Mouse (Mus musculus) liver, embryonic 11.5 days (tissue): ENCODE measurements at regions not wholly inside any gene's neighbourhood (a gene's known extent, or its start where the extent isn't known, plus 50 kb on each side); places are given as distances from the start of the nearest gene placed in this dataset.

ENCODE experiments used
- ATAC-seq: fragments of 200-750 bp; cut with Nextera tagmentation; replicated peaks from 2 replicates; pipeline ENCODE4 v1.8.0; 2017; ENCODE audit warnings: moderate number of reproducible peaks, mild to moderate bottlenecking, moderate TSS enrichment, moderate library complexity; ENCODE audit not compliant: low FRiP score
- DNase-seq: peaks from one replicate; pipeline ENCODE4 v3.0.0-alpha.2; 2017; ENCODE audit warnings: low spot score
- H3K27ac ChIP-seq: fragments of 300-500 bp; sonication (generic); 2 replicates; pipeline ENCODE4 v1.5.1; 2014; ENCODE audit warnings: mild to moderate bottlenecking, low read depth, low read length, control low read depth
- H3K27me3 ChIP-seq: fragments of 300-500 bp; sonication (generic); replicated peaks from 2 replicates; pipeline ENCODE4 v1.6.1; 2014; ENCODE audit warnings: low read length, mixed read lengths; ENCODE audit not compliant: control insufficient read depth, insufficient read depth
- H3K36me3 ChIP-seq: fragments of 300-500 bp; sonication (generic); 2 replicates; pipeline ENCODE4 v1.6.1; 2014; ENCODE audit warnings: mild to moderate bottlenecking, low read length, moderate library complexity, mixed read lengths; ENCODE audit not compliant: control insufficient read depth, insufficient read depth
- H3K4me1 ChIP-seq: fragments of 300-500 bp; sonication (generic); replicated peaks from 2 replicates; pipeline ENCODE4 v1.6.1; 2014; ENCODE audit warnings: low read length, mixed read lengths; ENCODE audit not compliant: control insufficient read depth, insufficient read depth
- H3K4me2 ChIP-seq: fragments of 300-500 bp; sonication (generic); 2 replicates; pipeline ENCODE4 v1.6.1; 2014; ENCODE audit warnings: mild to moderate bottlenecking, control low read depth, moderate library complexity
- H3K4me3 ChIP-seq: fragments of 300-500 bp; sonication (generic); 2 replicates; pipeline ENCODE4 v1.5.1; 2014; ENCODE audit warnings: low read depth, low read length, control low read depth
- H3K9ac ChIP-seq: fragments of 300-500 bp; sonication (generic); 2 replicates; pipeline ENCODE4 v1.6.1; 2014; ENCODE audit warnings: low read depth, low read length, control low read depth
- H3K9me3 ChIP-seq: fragments of 300-500 bp; sonication (generic); 2 replicates; pipeline ENCODE4 v1.6.1; 2016; ENCODE audit warnings: low read length, inconsistent platforms, mixed read lengths; ENCODE audit not compliant: control insufficient read depth
- WGBS: fragments of 180-500 bp; shearing (Covaris S2); extraction: QIAGEN DNeasy Blood & Tissue Kit; methylation state at CpG from one replicate; pipeline ENCODE4 v1.1.7; 2014; 5-methylcytosine and 5-hydroxymethylcytosine counted together

DNA sequence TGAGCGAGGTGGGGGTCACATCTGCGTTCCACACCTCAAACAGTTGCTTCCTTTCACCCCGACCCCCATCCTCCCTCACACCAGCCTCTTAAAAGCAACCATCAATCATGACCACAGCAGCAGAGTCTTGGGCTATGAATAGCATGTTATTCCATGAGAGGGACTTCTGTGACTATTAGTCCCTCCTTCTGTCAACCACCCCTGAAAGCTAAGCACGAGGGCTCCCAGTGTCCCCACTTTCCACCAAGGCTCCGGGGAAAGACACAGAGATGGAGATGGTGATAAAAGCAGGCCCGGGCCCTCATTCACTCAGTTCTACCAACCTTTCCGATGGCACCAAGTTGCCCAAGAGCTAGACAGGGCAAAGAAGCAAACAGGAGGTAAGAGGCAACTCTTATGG, 66.3 kb upstream of the Rgma start:
- Histone ChIP-seq H3K4me3 (no peak overlapping the region), H3K27me3 (no peaks in the 10 kb centered on the region), H3K9me3 (no peaks in the 10 kb centered on the region), H3K36me3 (no peaks in the 10 kb centered on the region), H3K4me2 (no peak overlapping the region), H3K9ac (no peak overlapping the region), H3K27ac (no peak overlapping the region), H3K4me1 (no peaks in the 10 kb centered on the region)
- DNase-seq (no peak), ATAC-seq (no peak)
- WGBS = 68% methylated on average over 7 of the region's 7 CpGs

DNA sequence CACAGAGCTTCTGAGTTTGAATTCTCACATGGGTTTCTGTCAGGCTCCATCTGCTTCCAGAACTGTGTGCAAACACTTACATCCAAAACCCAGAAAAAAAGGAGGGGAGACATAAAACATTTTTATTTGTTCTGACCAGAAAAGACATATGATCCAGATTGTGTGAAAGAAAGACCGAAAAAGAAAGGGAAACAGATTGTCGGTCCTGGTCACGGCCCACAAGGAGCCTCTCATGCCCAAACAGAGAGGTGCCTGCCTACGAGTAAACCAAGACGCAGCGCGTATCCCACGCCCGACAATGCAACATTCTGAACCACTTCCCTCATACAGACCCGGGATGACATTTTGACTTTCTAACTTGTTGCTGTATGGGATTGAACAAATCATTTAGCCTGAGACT, 65.3 kb upstream of the Rgma start:
- 93% methylated on average over 10 of the region's 10 CpGs for WGBS
- no peak for ATAC-seq
- no peak overlapping the region for H3K9ac ChIP-seq
- no peak overlapping the region for H3K27ac ChIP-seq
- H3K9me3 ChIP-seq = no peaks in the 10 kb centered on the region
- DNase-seq = no peak
- no peaks in the 10 kb centered on the region for H3K36me3 ChIP-seq
- H3K4me2 ChIP-seq = no peak overlapping the region
- H3K4me1 ChIP-seq = no peaks in the 10 kb centered on the region
- no peak overlapping the region for H3K4me3 ChIP-seq
- no peaks in the 10 kb centered on the region for H3K27me3 ChIP-seq

DNA sequence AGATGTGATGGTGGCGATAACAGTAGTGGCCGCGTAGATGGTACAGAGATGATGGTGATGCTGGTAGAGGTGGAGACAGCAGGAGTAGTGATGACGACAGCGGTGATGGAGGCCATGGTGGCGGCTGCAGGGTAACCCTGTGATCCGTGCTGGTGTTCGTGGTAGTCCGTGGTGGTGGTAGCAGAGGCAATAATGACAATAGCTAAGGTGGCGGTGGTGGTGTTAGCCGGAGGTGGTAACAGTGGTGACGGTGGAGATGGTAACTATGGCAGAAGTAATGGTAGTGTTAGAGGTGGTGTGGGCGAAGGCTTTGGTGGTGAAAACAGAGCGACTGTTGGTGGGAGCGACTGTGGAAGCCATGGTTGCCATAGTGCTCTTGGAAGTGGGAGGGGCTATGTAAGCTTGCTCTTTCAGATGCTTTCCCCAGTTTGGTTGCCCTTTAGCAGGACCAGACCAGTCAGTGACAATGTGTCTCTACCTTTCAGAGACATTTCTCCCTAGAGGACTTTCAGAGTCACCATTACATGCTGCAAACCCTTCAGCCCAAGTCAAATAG, 64.7 kb upstream of the Rgma start:
- H3K4me3 ChIP-seq = no peak overlapping the region
- no peak overlapping the region for H3K4me2 ChIP-seq
- no peaks in the 10 kb centered on the region for H3K4me1 ChIP-seq
- no peak for ATAC-seq
- H3K9me3 ChIP-seq = no peaks in the 10 kb centered on the region
- H3K27me3 ChIP-seq = no peaks in the 10 kb centered on the region
- 93% methylated on average over 15 of the region's 15 CpGs for WGBS
- no peaks in the 10 kb centered on the region for H3K36me3 ChIP-seq
- H3K27ac ChIP-seq = no peak overlapping the region
- DNase-seq = no peak
- H3K9ac ChIP-seq = no peak overlapping the region

DNA sequence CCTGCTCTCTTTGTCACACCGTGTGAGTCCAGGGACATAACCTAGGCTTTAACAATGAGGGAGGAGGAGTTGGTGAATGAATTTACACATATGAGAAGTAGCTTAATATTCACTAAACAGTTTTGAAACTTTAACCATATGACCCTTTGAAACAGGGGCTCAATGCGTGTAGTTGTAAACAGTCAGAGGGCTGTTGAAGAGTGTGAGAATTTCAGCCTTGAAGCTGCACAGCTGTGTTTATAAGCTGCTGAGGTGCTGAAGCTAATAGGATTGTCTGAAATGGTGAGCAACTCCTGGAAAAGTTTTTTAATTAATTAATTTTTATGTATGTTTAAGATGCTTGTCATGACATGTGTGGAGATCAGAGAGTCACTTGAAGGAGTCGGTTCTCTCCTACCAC, 59.8 kb upstream of the Rgma start:
- no peak overlapping the region for H3K4me3 ChIP-seq
- DNase-seq (no peak), ATAC-seq (no peak)
- H3K9me3 ChIP-seq = no peaks in the 10 kb centered on the region
- 80% methylated on average over 3 of the region's 3 CpGs for WGBS
- no peaks in the 10 kb centered on the region for H3K4me1 ChIP-seq
- H3K27me3 ChIP-seq = no peaks in the 10 kb centered on the region
- H3K36me3 ChIP-seq = no peaks in the 10 kb centered on the region
- H3K27ac ChIP-seq = no peak overlapping the region
- H3K4me2 ChIP-seq = no peak overlapping the region
- H3K9ac ChIP-seq = no peak overlapping the region

DNA sequence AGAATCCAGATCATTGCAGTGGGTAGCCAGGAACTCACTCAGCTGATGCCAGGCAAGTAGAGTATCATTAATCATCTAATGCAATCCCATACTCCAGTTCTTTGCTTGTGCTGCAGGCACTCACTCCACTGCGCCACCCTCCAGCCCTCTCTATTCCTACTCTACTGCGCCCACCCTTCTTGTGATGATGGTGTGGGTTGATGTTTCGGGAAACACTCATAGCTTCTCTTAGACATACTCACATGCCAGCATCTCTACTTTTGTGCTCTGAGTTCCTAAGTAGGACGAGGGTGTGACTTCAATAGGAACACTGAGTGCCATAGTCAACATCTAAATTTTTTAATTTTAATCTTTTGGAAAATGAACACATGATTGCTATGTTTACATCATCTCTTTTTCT, 57.7 kb upstream of the Rgma start:
- Histone ChIP-seq H3K9me3 (no peaks in the 10 kb centered on the region), H3K4me1 (no peaks in the 10 kb centered on the region), H3K4me3 (no peak overlapping the region), H3K4me2 (no peak overlapping the region), H3K36me3 (no peaks in the 10 kb centered on the region), H3K27me3 (no peaks in the 10 kb centered on the region), H3K9ac (no peak overlapping the region), H3K27ac (no peak overlapping the region)
- ATAC-seq (no peak), DNase-seq (no peak)
- 79% methylated on average over 4 of the region's 4 CpGs for WGBS

DNA sequence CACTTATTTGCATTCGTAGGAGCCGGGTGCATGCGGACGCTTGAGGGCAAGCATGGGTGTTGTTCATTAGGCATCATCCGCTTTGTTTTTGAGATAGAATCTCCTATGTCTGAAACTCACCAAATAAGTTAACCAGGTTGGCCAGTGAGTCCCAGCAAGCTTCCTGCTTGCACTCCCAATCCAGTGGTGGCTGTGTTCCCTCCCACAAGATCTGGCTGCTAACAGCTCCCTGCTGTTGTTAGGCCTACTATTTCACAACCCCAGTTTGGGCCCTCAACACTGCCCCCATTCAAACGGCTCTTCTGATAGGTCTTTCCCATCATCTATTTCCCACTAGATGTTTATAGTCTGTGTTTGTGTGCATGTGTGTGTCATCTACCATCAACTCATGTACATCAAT, 56.3 kb upstream of the Rgma start:
- Histone ChIP-seq H3K36me3 (no peaks in the 10 kb centered on the region), H3K4me3 (no peak overlapping the region), H3K9ac (no peak overlapping the region), H3K27ac (no peak overlapping the region), H3K4me1 (no peaks in the 10 kb centered on the region), H3K4me2 (no peak overlapping the region), H3K27me3 (no peaks in the 10 kb centered on the region), H3K9me3 (no peaks in the 10 kb centered on the region)
- DNase-seq (no peak), ATAC-seq (no peak)
- WGBS = 84% methylated on average over 6 of the region's 6 CpGs

DNA sequence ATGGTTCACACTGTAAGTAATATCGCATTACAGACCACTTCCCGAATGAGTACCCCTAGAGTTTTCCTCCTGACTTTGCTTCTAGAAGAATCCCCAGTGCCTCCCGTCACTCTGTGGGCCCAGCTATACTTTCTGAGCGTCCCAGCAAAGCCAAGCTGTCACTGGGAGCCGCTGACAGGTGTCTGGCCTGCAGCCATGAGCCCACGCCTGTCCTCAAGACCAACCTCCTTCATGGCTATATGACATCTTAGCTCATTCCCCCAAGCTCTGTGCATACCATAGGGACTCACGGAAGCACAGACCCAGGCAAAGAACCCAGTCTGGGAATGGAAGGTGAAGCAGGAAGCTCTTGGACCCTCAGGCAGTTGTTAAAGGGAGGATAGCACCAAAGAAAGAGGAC, 55.3 kb upstream of the Rgma start:
- Histone ChIP-seq H3K9ac (no peak overlapping the region), H3K4me3 (no peak overlapping the region), H3K4me2 (no peak overlapping the region), H3K27ac (no peak overlapping the region), H3K36me3 (no peaks in the 10 kb centered on the region), H3K9me3 (no peaks in the 10 kb centered on the region), H3K4me1 (no peaks in the 10 kb centered on the region), H3K27me3 (no peaks in the 10 kb centered on the region)
- 79% methylated on average over 7 of the region's 7 CpGs for WGBS
- ATAC-seq = no peak
- DNase-seq = no peak

DNA sequence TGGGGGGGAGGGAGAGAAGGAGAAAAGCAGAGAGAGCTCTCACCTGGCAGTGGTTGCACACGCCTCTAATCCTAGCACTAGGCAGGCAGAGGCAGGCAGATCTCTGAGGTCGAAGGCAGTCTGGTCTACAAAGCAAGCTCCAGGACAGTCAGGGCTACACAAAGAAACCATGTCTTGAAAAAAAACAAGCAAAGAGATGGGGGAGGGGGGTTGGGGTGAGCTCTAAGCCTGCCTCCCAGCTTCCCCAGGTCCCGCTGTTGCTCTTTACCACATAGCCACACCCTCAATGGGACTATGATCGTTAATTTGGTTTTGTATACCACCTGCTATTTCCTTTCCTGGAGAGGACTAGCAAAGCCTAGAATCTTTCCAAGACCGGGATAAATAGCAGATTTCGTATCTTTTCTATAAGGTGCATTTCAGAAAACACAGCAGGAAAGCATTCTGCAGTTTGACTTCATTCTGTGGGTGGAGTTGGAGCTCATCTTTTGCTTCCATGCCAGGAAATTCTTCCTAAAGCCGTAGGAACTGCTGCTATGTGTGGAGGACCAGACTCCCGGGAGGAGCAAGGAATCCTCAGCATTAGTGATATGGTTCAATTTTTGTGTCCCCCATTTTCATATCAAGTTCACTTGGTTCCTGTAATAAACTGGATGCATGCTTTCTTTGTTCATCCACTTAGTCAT, 52.7 kb upstream of the Rgma start:
- ATAC-seq = no peak
- no peak for DNase-seq
- Histone ChIP-seq H3K9ac (no peak overlapping the region), H3K27ac (no peak overlapping the region), H3K4me1 (no peaks in the 10 kb centered on the region), H3K4me2 (no peak overlapping the region), H3K27me3 (no peaks in the 10 kb centered on the region), H3K4me3 (no peak overlapping the region), H3K9me3 (no peaks in the 10 kb centered on the region), H3K36me3 (no peaks in the 10 kb centered on the region)
- 80% methylated on average over 8 of the region's 8 CpGs for WGBS

DNA sequence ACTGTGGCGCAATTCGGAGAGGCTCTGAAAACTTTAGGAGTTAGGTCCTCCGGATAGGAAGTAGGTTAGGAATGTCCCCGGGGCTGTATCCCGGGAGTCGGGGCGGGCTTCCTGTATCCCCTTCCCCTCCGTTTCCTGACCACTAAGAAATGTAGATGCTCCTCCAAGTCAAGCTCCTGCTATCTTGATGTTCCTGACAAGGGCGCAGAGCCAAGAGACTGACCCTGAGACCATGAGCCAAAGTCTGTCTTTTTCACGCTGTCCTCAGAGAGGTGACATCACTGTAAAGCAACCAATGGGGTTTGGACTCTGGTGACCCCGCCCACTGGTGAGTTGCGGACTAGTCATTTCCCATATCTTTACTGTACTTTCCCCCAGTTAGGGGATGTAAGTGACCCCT, 51.8 kb upstream of the Rgma start:
- Histone ChIP-seq H3K27me3 (no peaks in the 10 kb centered on the region), H3K27ac (no peak overlapping the region), H3K9me3 (no peaks in the 10 kb centered on the region), H3K4me2 (peak overlapping the region; percentile 21), H3K36me3 (no peaks in the 10 kb centered on the region), H3K9ac (no peak overlapping the region), H3K4me1 (no peaks in the 10 kb centered on the region), H3K4me3 (no peak overlapping the region)
- WGBS = 22% methylated on average over 12 of the region's 12 CpGs
- ATAC-seq = no peak
- no peak for DNase-seq
